Mouse (Mus musculus): ENCODE data around the gene Ubap2.

Ubap2 gene

GRCm38 (mm10) chr4:41274980-41275850 is at the start of gene Ubap2:
Gene Ubap2, minus strand, starts transcription at chr4:41275144.
- DNase-seq (ENCODE audit: low read depth, low spot score): peak; percentile 99

DNA sequence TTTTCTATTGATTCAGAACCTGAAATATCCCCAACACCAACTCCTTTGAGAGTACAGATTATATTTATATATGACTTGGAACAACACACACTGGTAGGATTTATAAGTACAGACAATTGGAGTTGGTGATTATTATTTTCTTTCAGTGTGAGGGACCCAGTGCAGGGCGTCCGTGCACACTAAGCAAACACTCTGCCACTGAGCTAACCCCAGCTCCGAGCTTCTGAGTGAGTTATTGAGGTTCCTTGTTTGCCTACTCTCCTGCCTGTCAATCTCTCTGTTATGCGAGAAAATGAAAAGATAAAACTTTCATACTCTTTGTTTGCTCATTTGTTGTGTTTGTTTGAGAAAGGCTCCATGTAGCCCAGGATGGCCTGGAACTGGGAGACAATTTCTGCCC is 46.0 kb upstream of the Ubap2 start:
- DNase-seq (ENCODE audit: low read depth, low spot score): no peak

DNA sequence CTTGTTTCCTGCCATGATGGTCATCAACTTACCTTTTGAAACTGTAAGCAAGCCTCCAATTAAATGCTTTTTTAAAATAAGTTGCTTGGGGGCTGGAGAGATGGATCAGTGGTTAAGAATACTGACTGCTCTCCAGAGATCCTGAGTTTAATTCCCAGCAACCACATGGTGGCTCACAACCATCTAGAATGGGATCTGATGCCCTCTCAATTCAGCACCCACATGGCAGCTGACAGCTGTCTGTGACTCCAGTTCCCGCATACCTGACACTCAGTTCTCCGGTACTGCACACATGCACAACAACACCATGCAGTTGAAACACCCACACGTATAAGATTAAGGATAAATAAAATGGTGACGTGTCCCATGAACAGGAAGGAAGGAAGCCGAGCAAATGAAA is 43.3 kb upstream of the Ubap2 start:
- no peak for DNase-seq (ENCODE audit: low read depth, low spot score)

DNA sequence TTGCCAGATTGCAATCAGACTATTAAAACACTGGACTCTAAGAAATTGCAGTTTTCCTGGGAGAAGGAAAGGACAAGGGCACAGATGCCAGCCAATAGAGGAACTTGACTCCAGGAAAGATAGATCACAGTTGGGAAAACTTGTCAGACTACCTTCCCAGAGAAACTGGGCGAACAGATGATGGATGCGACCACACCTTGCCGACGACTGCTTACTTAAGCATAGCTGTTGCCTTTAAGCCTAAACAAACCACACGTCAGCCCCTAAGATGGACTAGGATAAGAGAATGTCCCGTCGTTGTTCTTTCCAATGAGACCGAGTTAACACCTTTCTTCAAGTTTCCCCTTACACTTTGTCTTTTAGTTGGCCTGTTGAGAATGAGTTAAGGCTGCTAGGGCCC is 40.2 kb upstream of the Ubap2 start:
- DNase-seq (ENCODE audit: low read depth, low spot score): no peak

DNA sequence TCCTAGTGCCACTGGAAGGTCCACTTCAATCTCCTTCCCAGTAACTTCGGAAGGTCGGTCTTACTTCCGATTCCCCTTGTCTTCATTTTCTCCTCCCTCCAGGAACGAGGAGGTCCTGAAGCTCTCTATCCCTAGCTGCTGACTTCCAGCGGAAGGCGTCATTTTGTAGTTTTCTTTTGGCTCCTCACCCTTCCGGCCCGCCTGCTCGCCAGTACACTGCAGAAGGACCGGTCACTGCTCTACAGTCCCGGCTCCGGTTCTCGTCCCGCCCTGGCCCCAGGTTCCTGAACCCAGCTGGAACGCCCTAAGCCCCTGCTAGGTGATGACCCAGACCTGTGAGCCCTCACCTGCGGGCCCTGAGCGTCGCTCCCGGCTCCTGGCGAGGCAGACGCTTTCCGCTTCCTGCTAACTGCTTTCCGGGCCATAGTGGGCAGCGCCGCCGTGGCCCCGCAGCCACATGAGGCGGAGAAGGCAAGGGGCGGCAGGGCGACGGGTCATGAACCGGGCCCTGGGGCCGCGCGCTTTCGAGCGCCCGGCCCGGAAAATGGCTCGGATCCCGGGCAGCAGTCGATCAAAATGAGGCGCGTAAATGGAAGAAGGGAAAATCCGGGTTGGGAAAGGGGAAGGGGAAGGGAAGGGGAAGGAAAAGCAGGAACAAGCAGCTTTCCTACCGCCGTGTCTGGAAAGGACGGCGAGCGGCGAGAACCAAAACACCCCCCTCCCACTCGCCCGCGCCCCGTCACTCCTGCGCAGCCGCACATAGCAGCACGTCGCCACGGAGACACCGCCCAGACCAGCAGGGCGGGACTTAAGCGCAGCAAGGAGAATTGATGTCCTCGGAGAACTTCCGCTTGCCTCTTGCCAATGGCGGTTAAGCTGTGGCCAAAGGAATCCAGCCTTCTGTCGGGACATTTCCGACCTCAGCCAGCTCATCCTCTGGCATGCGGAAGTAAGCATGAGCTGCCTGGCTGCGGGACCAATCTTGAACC is 39.5 kb upstream of the Ubap2 start, which contains the start of gene Dcaf12:
Dcaf12 (minus strand) TSS at position 749 of the 989 bp plus-strand sequence.
- peak; percentile 95 for DNase-seq (ENCODE audit: low read depth, low spot score)

DNA sequence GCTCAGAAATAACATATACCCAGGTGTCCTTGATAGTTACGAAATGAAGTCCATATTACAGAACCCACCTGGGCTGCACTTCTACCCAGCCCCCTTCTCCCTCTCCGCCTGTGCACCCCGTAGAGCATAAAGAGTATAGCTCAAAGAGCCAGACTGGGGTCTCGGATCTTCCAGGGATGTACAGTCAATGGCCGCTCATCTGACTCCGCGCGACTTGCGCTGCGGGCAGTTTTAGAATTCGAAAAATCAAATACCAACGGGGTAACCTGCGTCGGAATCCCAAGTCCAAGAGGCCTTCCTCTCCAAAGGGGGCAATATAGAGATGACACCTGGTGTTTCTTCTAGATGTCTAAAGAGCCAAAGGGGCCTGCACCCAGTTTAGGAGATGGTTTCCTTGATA is 38.8 kb upstream of the Ubap2 start:
- DNase-seq (ENCODE audit: low read depth, low spot score): peak; percentile 63

- DNase-seq (ENCODE audit: low read depth, low spot score): peak; percentile 88
Measured at GRCm38 (mm10) chr4:41310567-41311563, 35.9 kb upstream of the Ubap2 start.

DNA sequence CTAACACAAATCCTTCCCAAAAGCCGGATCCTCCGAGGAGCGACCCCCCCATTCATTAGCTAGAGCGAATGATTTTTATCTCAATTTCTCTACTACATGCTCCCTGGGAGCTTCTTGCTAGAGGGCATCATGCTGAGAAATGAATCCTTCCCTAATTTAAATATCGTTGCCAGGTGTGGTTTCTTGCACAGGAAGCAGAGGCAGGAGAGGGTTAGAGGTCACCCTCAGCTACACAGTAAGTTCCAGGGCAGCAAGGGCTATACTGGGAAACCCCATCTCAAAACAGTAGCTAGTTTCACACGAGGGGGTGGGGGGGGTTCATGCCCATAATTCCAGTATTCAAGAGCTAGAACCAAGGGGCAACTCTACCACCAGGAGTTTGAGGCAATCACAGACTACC is 32.5 kb upstream of the Ubap2 start:
- peak; percentile 83 for DNase-seq (ENCODE audit: low read depth, low spot score)

DNA sequence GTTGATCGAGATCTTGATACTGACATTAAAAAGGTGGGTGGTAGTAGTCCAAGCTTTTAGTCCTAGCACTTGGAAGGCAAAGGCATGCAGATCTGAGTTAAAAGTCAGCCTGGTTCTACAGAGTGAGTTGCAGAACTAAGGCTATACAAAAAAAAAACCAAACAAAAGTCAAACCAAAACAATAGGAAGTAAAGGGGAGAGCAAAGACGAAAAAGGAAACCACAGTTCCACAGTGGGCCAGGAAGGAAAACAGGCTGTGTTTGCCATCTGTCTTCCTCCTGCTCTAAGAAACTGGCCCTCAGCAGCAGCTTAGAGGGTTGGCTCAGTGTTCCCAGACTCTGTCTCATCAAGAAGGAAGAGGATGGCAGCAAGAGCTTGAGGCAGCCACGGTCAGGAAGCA is 29.4 kb upstream of the Ubap2 start:
- DNase-seq (ENCODE audit: low read depth, low spot score): no peak

DNA sequence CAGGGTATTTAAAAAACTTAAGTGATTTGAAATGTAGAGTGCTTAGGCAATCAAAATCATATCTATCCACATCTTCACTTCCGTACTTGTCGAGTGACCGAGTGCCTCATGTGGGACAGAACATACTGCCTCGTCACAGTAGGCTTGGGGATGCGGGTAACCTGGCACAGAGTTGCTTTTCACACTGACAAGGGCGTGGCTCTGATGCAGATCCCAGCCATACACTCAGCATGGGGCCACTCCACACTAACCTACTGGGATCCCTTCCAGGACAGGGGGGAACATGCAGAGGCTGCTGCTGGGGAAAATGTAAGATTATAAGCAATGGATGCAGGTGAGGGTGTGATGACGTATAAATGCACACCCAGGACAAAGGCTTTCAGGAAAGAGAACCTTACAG is 28.7 kb upstream of the Ubap2 start:
- DNase-seq (ENCODE audit: low read depth, low spot score): no peak

DNA sequence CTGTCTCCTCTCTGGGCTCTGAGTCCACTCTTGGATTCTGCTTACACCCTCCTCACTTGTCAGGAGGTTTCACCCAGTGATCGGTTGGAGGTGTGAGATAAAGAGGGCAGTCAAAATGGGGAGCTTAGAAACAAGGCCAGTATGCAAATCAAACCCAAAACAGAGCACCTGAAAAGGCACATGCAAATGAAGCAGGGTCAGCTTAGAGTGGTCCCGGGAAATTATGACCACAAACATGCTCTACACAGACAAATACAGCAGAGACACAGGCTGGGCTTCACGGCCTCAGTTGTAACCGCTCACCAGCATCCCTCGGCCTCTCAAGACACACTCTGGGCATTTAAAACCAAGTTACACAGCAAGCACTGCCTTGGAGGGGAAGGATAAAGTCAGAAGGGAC is 24.0 kb upstream of the Ubap2 start:
- peak; percentile 81 for DNase-seq (ENCODE audit: low read depth, low spot score)

DNA sequence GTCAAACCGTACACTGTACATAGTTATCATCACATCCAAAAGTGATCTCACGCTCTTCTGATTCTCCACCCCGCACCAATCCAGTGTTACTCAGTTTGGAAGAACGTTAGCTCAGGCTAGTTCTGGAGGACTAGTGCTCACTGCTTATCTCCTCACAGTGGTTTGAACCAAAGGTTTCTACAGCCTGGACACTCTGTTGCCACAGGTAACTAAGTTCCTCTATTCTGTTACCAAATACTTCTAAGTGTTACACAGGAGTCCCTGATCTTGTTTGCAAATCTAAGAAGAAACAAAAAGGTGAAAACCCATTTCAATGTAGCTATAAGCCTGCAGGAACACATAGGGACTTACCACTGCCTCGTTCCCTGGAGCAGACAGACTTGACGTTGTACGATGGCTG is 21.0 kb upstream of the Ubap2 start:
- DNase-seq (ENCODE audit: low read depth, low spot score): no peak

DNA sequence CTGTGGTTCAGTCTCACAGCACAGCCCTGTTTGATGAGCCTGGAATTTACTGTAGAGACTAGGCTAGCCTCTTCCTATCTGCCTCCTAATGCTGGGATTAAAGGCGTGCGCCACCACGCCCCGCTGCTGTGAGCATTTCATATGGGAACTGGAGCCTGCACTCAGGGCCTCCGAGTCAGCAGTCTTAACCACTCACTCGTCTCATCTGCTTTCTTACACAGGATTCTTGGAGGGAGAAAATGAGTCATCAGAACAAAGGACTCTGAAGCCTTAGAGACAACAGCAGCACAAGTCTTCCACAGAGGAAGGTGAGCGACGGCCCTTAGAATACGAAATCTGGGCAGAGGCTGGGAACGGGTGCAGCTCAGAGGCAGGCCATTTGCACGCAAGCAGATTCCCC is 20.6 kb upstream of the Ubap2 start:
- DNase-seq (ENCODE audit: low read depth, low spot score): no peak

GRCm38 (mm10) chr4:41293907-41294306 is 19.0 kb upstream of the Ubap2 start:
- DNase-seq (ENCODE audit: low read depth, low spot score): no peak

- no peak for DNase-seq (ENCODE audit: low read depth, low spot score)
Measured at GRCm38 (mm10) chr4:41289802-41290201, 14.9 kb upstream of the Ubap2 start.

GRCm38 (mm10) chr4:41286420-41286819 is 11.5 kb upstream of the Ubap2 start:
- peak; percentile 62 for DNase-seq (ENCODE audit: low read depth, low spot score)

GRCm38 (mm10) chr4:41284087-41284486 is 9.1 kb upstream of the Ubap2 start:
- no peak for DNase-seq (ENCODE audit: low read depth, low spot score)

GRCm38 (mm10) chr4:41275927-41276326 is 983 bp upstream of the Ubap2 start:
- no peak for DNase-seq (ENCODE audit: low read depth, low spot score)

GRCm38 (mm10) chr4:41274377-41274979 is 466 bp downstream of the Ubap2 start:
- DNase-seq (ENCODE audit: low read depth, low spot score): no peak

- no peak for DNase-seq (ENCODE audit: low read depth, low spot score)
Measured at GRCm38 (mm10) chr4:41268133-41268532, 6.8 kb downstream of the Ubap2 start.

DNA sequence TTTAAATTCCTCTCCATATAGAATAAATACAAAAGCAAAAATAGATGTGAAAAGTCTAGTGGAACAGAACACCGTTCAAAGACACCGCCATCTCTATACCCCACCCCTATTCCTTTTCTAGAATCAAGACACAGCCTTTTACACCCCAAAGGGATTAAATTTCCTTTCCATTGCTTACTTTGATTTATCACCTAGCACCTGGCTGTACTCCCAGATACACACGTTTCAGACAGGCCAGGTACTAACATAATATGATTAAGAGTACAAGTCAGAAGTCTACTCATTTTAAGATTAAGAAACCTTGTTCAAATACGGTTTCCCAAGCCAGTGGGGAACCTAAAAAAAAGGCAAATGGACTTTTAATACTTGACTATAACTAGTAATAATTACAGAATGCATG is 8.6 kb downstream of the Ubap2 start:
- DNase-seq (ENCODE audit: low read depth, low spot score): no peak
